Mouse (Mus musculus): ENCODE results near the gene Vmn1r69. TPM values are rescaled to one million over a fixed set of nuclear protein-coding genes. Genes with fewer than 3 reads are reported as not detected.

Gene Vmn1r69
- not detected in 2 replicates for polyA plus RNA-seq (2012; rRNA removed)

GRCm38 (mm10) chr7:10613559-10613958 is at the start of gene Vmn1r69:
Vmn1r69 (minus strand) TSS chr7:10613659.
- no peaks in the 10 kb centered on the region for H3K27me3 ChIP-seq (ENCODE audit: control insufficient read depth, insufficient read depth, low read length)
- H3K27ac ChIP-seq (ENCODE audit: control insufficient read depth, insufficient read depth, low read depth, low read length): no peak within 1 kb of the TSS
- H3K36me3 ChIP-seq (ENCODE audit: control insufficient read depth, insufficient read depth, low read length): no peaks in the 10 kb centered on the region
- no peak for TF ChIP-seq CTCF (IDR thresholded peaks at IDR 0.05; ENCODE audit: control insufficient read depth, insufficient read depth, insufficient replicate concordance, low read depth, low read length)
- no peak for TF ChIP-seq POLR2A (IDR thresholded peaks at IDR 0.05; ENCODE audit: control insufficient read depth, low read depth, low read length)
- no peaks in the 10 kb centered on the region for H3K4me1 ChIP-seq (ENCODE audit: control insufficient read depth, insufficient read depth, low read length)
- H3K4me3 ChIP-seq (ENCODE audit: control insufficient read depth, low read depth, low read length): no peak within 1 kb of the TSS

GRCm38 (mm10) chr7:10631232-10631631 is 17.8 kb upstream of the Vmn1r69 start, which contains the start of gene Vmn1r70:
Vmn1r70 (plus strand) TSS chr7:10631532.
- TF ChIP-seq POLR2A (IDR thresholded peaks at IDR 0.05; ENCODE audit: control insufficient read depth, low read depth, low read length): no peak
- TF ChIP-seq CTCF (IDR thresholded peaks at IDR 0.05; ENCODE audit: control insufficient read depth, insufficient read depth, insufficient replicate concordance, low read depth, low read length): no peak
- Histone ChIP-seq H3K27me3 (ENCODE audit: control insufficient read depth, insufficient read depth, low read length) (no peaks in the 10 kb centered on the region), H3K4me1 (ENCODE audit: control insufficient read depth, insufficient read depth, low read length) (no peaks in the 10 kb centered on the region)

GRCm38 (mm10) chr7:10558385-10558784 is 55.1 kb downstream of the Vmn1r69 start, which contains the start of gene Vmn1r68:
Vmn1r68 (minus strand) TSS chr7:10558485.
- Histone ChIP-seq H3K36me3 (ENCODE audit: control insufficient read depth, insufficient read depth, low read length) (no peaks in the 10 kb centered on the region), H3K4me3 (ENCODE audit: control insufficient read depth, low read depth, low read length) (no peak within 1 kb of the TSS), H3K27me3 (ENCODE audit: control insufficient read depth, insufficient read depth, low read length) (no peaks in the 10 kb centered on the region), H3K27ac (ENCODE audit: control insufficient read depth, insufficient read depth, low read depth, low read length) (no peak within 1 kb of the TSS), H3K4me1 (ENCODE audit: control insufficient read depth, insufficient read depth, low read length) (no peaks in the 10 kb centered on the region)
- TF ChIP-seq POLR2A (IDR thresholded peaks at IDR 0.05; ENCODE audit: control insufficient read depth, low read depth, low read length) (no peak), CTCF (IDR thresholded peaks at IDR 0.05; ENCODE audit: control insufficient read depth, insufficient read depth, insufficient replicate concordance, low read depth, low read length) (no peak)

More at GRCm38 (mm10) chr7:10631232-10631631, 17.8 kb upstream of the Vmn1r69 start, which contains the start of gene Vmn1r70:
- no peak within 1 kb of the TSS for H3K27ac ChIP-seq (ENCODE audit: control insufficient read depth, insufficient read depth, low read depth, low read length)
- H3K4me3 ChIP-seq (ENCODE audit: control insufficient read depth, low read depth, low read length): no peak within 1 kb of the TSS
- no peaks in the 10 kb centered on the region for H3K36me3 ChIP-seq (ENCODE audit: control insufficient read depth, insufficient read depth, low read length)

Other genes starting within 250 kb of the Vmn1r69 start
- gene Vmn1r67, start 170.3 kb downstream of the Vmn1r69 start, polyA plus RNA-seq (2012; rRNA removed): not detected in 2 replicates
- 0.55 and 0.83 TPM in 2 replicates for gene Zik1, start 118.3 kb downstream of the Vmn1r69 start, polyA plus RNA-seq (2012; rRNA removed)
- not detected in 2 replicates for gene Vmn1r68, start 55.2 kb downstream of the Vmn1r69 start, polyA plus RNA-seq (2012; rRNA removed)
- gene Vmn1r70, start 17.9 kb upstream of the Vmn1r69 start, polyA plus RNA-seq (2012; rRNA removed): not detected in 2 replicates
- gene Nlrp4b, start 74.1 kb upstream of the Vmn1r69 start, polyA plus RNA-seq (2012; rRNA removed): not detected in 2 replicates
- gene Vmn1r71, start 140.7 kb upstream of the Vmn1r69 start, polyA plus RNA-seq (2012; rRNA removed): not detected in 2 replicates

All from testis, adult 2 months (tissue).